Mouse (Mus musculus) frontal cortex, postnatal 14 days (tissue): ENCODE measurements around the gene Aldh3a2.
A peak's percentile ranks its signal among the peaks of the same experiment; 100 is the strongest.
"Not testable (repeated sequence)": the region's sequence is repeated elsewhere in the genome, so short reads cannot be mapped to it uniquely, and the experiment has no call there.

ENCODE experiments used
- DNase-seq, 2 experiments: peaks; one replicate each; pipeline ENCODE4 v3.0.0; 2022; ENCODE audit warnings: low spot score in 2 of 2

Aldh3a2 gene

GRCm38 (mm10) chr11:61215936-61216335 lies 51.3 kb downstream of the Aldh3a2 start:
- no peak for DNase-seq

GRCm38 (mm10) chr11:61212102-61212501 lies 55.2 kb downstream of the Aldh3a2 start:
- no peak for DNase-seq

- DNase-seq, result no peak
Measured at GRCm38 (mm10) chr11:61208316-61208715, 58.9 kb downstream of the Aldh3a2 start.

GRCm38 (mm10) chr11:61207487-61208246 lies 59.6 kb downstream of the Aldh3a2 start, which contains the start of gene Aldh3a1:
TSS of gene Aldh3a1 (plus strand) at chr11:61207537.
- DNase-seq, result no peak

- DNase-seq, result no peak
Measured at GRCm38 (mm10) chr11:61206136-61206535, 61.1 kb downstream of the Aldh3a2 start.

- no peak for DNase-seq
Measured at GRCm38 (mm10) chr11:61205167-61205950, 61.9 kb downstream of the Aldh3a2 start.

- no peak for DNase-seq
Measured at GRCm38 (mm10) chr11:61202810-61203209, 64.5 kb downstream of the Aldh3a2 start.

- no peak for DNase-seq
Measured at GRCm38 (mm10) chr11:61202186-61202585, 65.1 kb downstream of the Aldh3a2 start.

GRCm38 (mm10) chr11:61199620-61200362 lies 67.5 kb downstream of the Aldh3a2 start:
- no peak for DNase-seq

GRCm38 (mm10) chr11:61197935-61198334 lies 69.3 kb downstream of the Aldh3a2 start:
- no peak for DNase-seq

GRCm38 (mm10) chr11:61196616-61197353 lies 70.5 kb downstream of the Aldh3a2 start:
- no peak for DNase-seq

- peak; percentile 53 to 76 for DNase-seq
Measured at GRCm38 (mm10) chr11:61193392-61193791, 73.9 kb downstream of the Aldh3a2 start.

- DNase-seq, result no peak
Measured at GRCm38 (mm10) chr11:61192779-61193178, 74.5 kb downstream of the Aldh3a2 start.

- DNase-seq, result not testable (repeated sequence)
Measured at GRCm38 (mm10) chr11:61192123-61192522, 75.1 kb downstream of the Aldh3a2 start.

- DNase-seq, result no peak
Measured at GRCm38 (mm10) chr11:61190776-61191175, 76.5 kb downstream of the Aldh3a2 start.

GRCm38 (mm10) chr11:61183820-61184219 lies 83.4 kb downstream of the Aldh3a2 start:
- DNase-seq, result no peak

GRCm38 (mm10) chr11:61181624-61182023 lies 85.6 kb downstream of the Aldh3a2 start:
- no peak for DNase-seq

GRCm38 (mm10) chr11:61180361-61180760 lies 86.9 kb downstream of the Aldh3a2 start:
- DNase-seq, result no peak

- no peak for DNase-seq
Measured at GRCm38 (mm10) chr11:61176321-61176720, 90.9 kb downstream of the Aldh3a2 start.

GRCm38 (mm10) chr11:61175778-61176177 lies 91.5 kb downstream of the Aldh3a2 start:
- DNase-seq, result no peak
